7 mouse cellular contexts compared by ENCODE assay signal in genomic region chr10:98913961-98914809, GRCm38 (mm10). TPM values are rescaled to one million over a fixed set of nuclear protein-coding genes. Genes with fewer than 3 reads are reported as not detected.
DNase-seq lines count a peak whose midpoint lies in the region; ATAC-seq lines count a peak whose summit lies in the region.

TSS of gene Atp2b1 (plus strand) at chr10:98914406.

- peak within 1 kb of the TSS; percentile 97 for H3K4me3 ChIP-seq in embryonic facial prominence, embryonic 11.5 days (ENCODE audit: low read depth, low read length)
- H3K4me3 ChIP-seq in limb, embryonic 11.5 days (ENCODE audit: low read depth, low read length): peak within 1 kb of the TSS; percentile 90
- peak within 1 kb of the TSS; percentile 90 for H3K4me3 ChIP-seq in midbrain, embryonic 14.5 days (replicated peaks; ENCODE audit: low read depth, low read length)

- peak within 1 kb of the TSS; percentile 90 for H3K27ac ChIP-seq in embryonic facial prominence, embryonic 11.5 days (replicated peaks; ENCODE audit: low read depth, low read length)
- H3K27ac ChIP-seq in limb, embryonic 11.5 days (replicated peaks; ENCODE audit: low read depth, low read length): peak within 1 kb of the TSS; percentile 97
- H3K27ac ChIP-seq in midbrain, embryonic 14.5 days (replicated peaks; ENCODE audit: low read depth, low read length): peak within 1 kb of the TSS; percentile 99

- no peaks in the 10 kb centered on the region for H3K27me3 ChIP-seq in embryonic facial prominence, embryonic 11.5 days (ENCODE audit: control insufficient read depth, insufficient read depth, low read length)
- no peaks in the 10 kb centered on the region for H3K27me3 ChIP-seq in limb, embryonic 11.5 days (ENCODE audit: control insufficient read depth, insufficient read depth, low read length)
- no peaks in the 10 kb centered on the region for H3K27me3 ChIP-seq in midbrain, embryonic 14.5 days (ENCODE audit: control insufficient read depth, insufficient read depth, low read length)

- H3K9ac ChIP-seq in embryonic facial prominence, embryonic 11.5 days (replicated peaks; ENCODE audit: low read length): peak within 1 kb of the TSS; percentile 68
- peak within 1 kb of the TSS; percentile 95 for H3K9ac ChIP-seq in limb, embryonic 11.5 days (ENCODE audit: low read length)
- peak within 1 kb of the TSS; percentile 94 for H3K9ac ChIP-seq in midbrain, embryonic 14.5 days (replicated peaks; ENCODE audit: low read length)

- ATAC-seq in embryonic facial prominence, embryonic 11.5 days (replicated peaks; ENCODE audit: insufficient number of reproducible peaks, low FRiP score, low TSS enrichment, low read depth): peak; percentile 93
- peak; percentile 94 for ATAC-seq in limb, embryonic 11.5 days (ENCODE audit: insufficient number of reproducible peaks, low FRiP score, low TSS enrichment, low read depth)
- ATAC-seq in midbrain, embryonic 14.5 days (ENCODE audit: low FRiP score, low TSS enrichment): peak; percentile 95

- DNase-seq in adrenal gland, postnatal 14 days: peak; percentile 98
- peak; percentile 95 for DNase-seq in embryonic facial prominence, embryonic 11.5 days (ENCODE audit: low spot score)
- peak; percentile 100 for DNase-seq in heart, adult 11 months
- DNase-seq in kidney, adult 18-20 months: peak; percentile 92
- peak; percentile 95 for DNase-seq in limb, embryonic 11.5 days (ENCODE audit: low spot score)
- peak; percentile 97 for DNase-seq in midbrain, embryonic 14.5 days
- DNase-seq in spleen, adult 18-20 months: peak; percentile 91 to 94

- no peaks in the 10 kb centered on the region; the same call in 1 of the 2 replicates for H3K4me1 ChIP-seq in embryonic facial prominence, embryonic 11.5 days (ENCODE audit: control insufficient read depth, insufficient read depth, low read length)
- peaks cover 2% of the 10 kb centered on the region; the same call in 1 of the 2 replicates for H3K4me1 ChIP-seq in limb, embryonic 11.5 days (ENCODE audit: control insufficient read depth, insufficient read depth, low read length)
- 0 out of 2 replicates have a peak, but pooled peaks cover 14% of the 10 kb centered on the region for H3K4me1 ChIP-seq in midbrain, embryonic 14.5 days (ENCODE audit: control insufficient read depth, insufficient read depth, low read length)

- H3K4me2 ChIP-seq in embryonic facial prominence, embryonic 11.5 days (ENCODE audit: low read depth, low read length): peak within 1 kb of the TSS; percentile 96
- peak within 1 kb of the TSS; percentile 90 for H3K4me2 ChIP-seq in limb, embryonic 11.5 days (ENCODE audit: low read depth, severe bottlenecking)
- peak within 1 kb of the TSS; percentile 77 for H3K4me2 ChIP-seq in midbrain, embryonic 14.5 days (ENCODE audit: low read length)

- H3K9me3 ChIP-seq in embryonic facial prominence, embryonic 11.5 days (replicated peaks; ENCODE audit: control insufficient read depth, low read length): no peaks in the 10 kb centered on the region
- no peaks in the 10 kb centered on the region for H3K9me3 ChIP-seq in limb, embryonic 11.5 days (ENCODE audit: control insufficient read depth, low read length)
- H3K9me3 ChIP-seq in midbrain, embryonic 14.5 days (ENCODE audit: control insufficient read depth, low read length): no peaks in the 10 kb centered on the region

- under 1% methylated on average over 66 of the region's 120 CpGs for WGBS in embryonic facial prominence, embryonic 11.5 days
- WGBS in limb, embryonic 11.5 days: under 1% methylated on average over 47 of the region's 120 CpGs
- under 1% methylated on average over 95 of the region's 120 CpGs for WGBS in midbrain, embryonic 14.5 days

- no peaks in the 10 kb centered on the region for H3K36me3 ChIP-seq in embryonic facial prominence, embryonic 11.5 days (replicated peaks; ENCODE audit: control insufficient read depth, insufficient read depth, low read depth, low read length)
- no peaks in the 10 kb centered on the region for H3K36me3 ChIP-seq in limb, embryonic 11.5 days (ENCODE audit: control insufficient read depth, insufficient read depth, low read length)
- no peaks in the 10 kb centered on the region for H3K36me3 ChIP-seq in midbrain, embryonic 14.5 days (ENCODE audit: control insufficient read depth, insufficient read depth, low read length)

RNA-seq across cellular contexts. Expression of gene Atp2b1, which starts in this region (rescaled TPM):
- total RNA-seq in adrenal gland, postnatal 14 days (2021): 56.0 and 62.0 TPM in 2 replicates
- 92.0 and 94.1 TPM in 2 replicates for polyA plus RNA-seq in embryonic facial prominence, embryonic 11.5 days (2014; fragmentation: Nextera tagmentation; extraction: Ambion mirVana)
- polyA plus RNA-seq in limb, embryonic 11.5 days (2014; fragmentation: Nextera tagmentation; extraction: Ambion mirVana): 92.1 and 96.2 TPM in 2 replicates
- polyA plus RNA-seq in midbrain, embryonic 14.5 days (2014; fragmentation: Nextera tagmentation; extraction: Ambion mirVana): 214 and 229 TPM in 2 replicates

Comparison
In these comparisons a context has a peak if more than half of its experiments do, and no peak if none do; other contexts are left out.
1. Peak in every context shown above with its lines: DNase-seq, ATAC-seq, H3K4me3 ChIP-seq and H3K27ac ChIP-seq.